Mouse (Mus musculus): ENCODE data around the gene Asic5. TPM values are rescaled to one million over a fixed set of nuclear protein-coding genes. Genes with fewer than 3 reads are reported as not detected.

The Asic5 gene
- polyA plus RNA-seq (2016; fragmentation: Nextera tagmentation; extraction: Ambion mirVana), result not detected in 2 replicates

DNA sequence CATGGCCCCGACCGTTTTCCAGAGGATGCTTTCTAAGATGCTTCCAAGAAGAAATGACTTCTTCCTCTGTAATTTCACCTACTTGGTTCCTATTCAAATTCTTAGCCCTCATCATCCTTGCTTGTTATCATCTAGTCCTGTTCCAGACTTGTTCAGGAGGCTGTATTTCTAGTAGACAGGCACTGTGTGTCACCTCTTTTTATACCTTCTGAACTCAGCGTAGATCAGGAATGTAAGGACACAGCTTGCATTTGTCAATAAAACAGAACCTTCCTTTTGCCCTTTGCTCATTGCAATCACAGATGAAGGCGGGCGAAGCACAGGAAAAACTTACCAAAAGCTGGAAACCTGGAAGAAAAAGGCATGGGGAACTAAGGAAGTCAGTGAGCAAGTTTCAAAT, at the start of gene Asic5:
Gene Asic5 (plus strand): TSS at position 301 of the 400 bp plus-strand sequence.
- no peak within 1 kb of the TSS for H3K4me3 ChIP-seq
- no peak within 1 kb of the TSS for H3K9ac ChIP-seq
- ATAC-seq (ENCODE audit: low FRiP score), result no peak
- H3K9me3 ChIP-seq (replicated peaks), result no peaks in the 10 kb centered on the region
- WGBS, result 88% methylated on average over 5 of the region's 5 CpGs
- H3K4me2 ChIP-seq (replicated peaks), result no peak within 1 kb of the TSS
- H3K4me1 ChIP-seq, result no peaks in the 10 kb centered on the region
- H3K36me3 ChIP-seq, result no peaks in the 10 kb centered on the region
- no peak within 1 kb of the TSS for H3K27ac ChIP-seq
- no peaks in the 10 kb centered on the region for H3K27me3 ChIP-seq

DNA sequence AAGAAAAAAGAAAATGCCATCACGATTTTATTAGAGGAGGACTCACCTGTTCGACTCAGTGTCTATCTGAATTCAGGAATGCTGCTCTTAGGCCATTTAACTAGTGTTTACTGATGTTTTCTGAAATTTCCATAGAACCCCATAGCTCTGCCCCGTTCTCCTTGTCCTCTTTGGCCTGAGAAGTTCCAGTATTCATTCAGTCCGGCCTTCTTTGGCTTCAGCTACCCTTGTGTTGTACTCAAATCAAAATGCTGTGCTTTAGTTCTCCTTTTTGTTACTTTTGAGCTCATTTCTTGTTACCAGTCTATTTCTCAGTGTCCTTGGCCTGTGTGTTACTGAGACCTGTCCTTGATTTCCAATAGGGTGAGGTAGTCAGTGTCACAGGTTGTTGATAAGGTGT, 48.7 kb upstream of the Asic5 start:
- H3K27ac ChIP-seq, result no peak overlapping the region
- WGBS, result 87% methylated on average over 4 of the region's 4 CpGs
- peaks cover 5% of the 10 kb centered on the region; the same call in 1 of the 2 replicates for H3K4me1 ChIP-seq
- H3K9me3 ChIP-seq (replicated peaks), result no peaks in the 10 kb centered on the region
- H3K36me3 ChIP-seq, result no peaks in the 10 kb centered on the region
- no peak overlapping the region for H3K4me3 ChIP-seq
- no peak overlapping the region for H3K9ac ChIP-seq
- H3K27me3 ChIP-seq, result no peaks in the 10 kb centered on the region
- H3K4me2 ChIP-seq (replicated peaks), result no peak overlapping the region
- no peak for ATAC-seq (ENCODE audit: low FRiP score)

DNA sequence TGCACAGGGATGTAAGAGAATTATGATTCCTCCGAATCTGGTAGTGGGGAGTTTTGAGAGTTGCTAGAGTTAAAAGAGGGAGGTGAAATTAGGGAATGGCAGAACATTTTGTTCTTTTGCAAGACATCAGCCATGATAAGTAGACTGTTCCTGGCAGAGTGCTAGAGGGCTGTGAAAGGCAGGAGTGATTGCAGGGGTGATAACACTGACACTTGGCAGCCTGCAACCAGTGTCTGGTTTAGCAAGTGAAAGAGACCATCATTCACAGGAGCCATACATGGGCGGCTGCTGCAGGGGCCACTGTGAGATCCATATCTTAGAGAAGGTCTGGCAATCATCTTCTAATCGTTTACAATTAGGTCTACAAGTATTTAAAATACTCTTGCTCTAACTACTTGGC, 43.2 kb upstream of the Asic5 start:
- no peaks in the 10 kb centered on the region for H3K27me3 ChIP-seq
- H3K9ac ChIP-seq, result no peak overlapping the region
- no peak overlapping the region for H3K4me2 ChIP-seq (replicated peaks)
- no peak overlapping the region for H3K4me3 ChIP-seq
- no peak for ATAC-seq (ENCODE audit: low FRiP score)
- no peaks in the 10 kb centered on the region for H3K4me1 ChIP-seq
- no peaks in the 10 kb centered on the region for H3K36me3 ChIP-seq
- H3K9me3 ChIP-seq (replicated peaks), result no peaks in the 10 kb centered on the region
- WGBS, result 91% methylated on average over 3 of the region's 3 CpGs
- no peak overlapping the region for H3K27ac ChIP-seq

DNA sequence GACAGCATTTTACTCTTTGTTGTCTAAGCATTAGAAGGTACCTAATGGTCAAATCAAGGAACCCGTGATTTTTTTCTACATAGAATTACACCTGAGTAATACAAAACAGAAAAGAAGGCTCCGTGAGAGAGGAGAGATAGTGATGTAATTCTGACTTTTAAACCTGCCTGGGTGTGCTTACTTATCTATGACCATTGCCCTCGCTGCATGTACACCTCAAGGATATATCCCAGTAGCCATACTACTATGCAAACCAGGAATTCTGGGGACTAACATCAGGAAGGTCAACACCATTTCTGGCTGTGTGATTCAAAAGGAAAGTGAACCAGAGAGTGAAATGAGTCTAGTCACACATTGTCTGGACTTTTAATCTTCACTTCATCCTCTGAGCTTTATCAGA, 39.7 kb upstream of the Asic5 start:
- Histone ChIP-seq H3K4me2 (replicated peaks) (no peak overlapping the region), H3K27me3 (no peaks in the 10 kb centered on the region), H3K27ac (no peak overlapping the region), H3K36me3 (no peaks in the 10 kb centered on the region), H3K4me3 (no peak overlapping the region), H3K4me1 (no peaks in the 10 kb centered on the region), H3K9me3 (replicated peaks) (no peaks in the 10 kb centered on the region), H3K9ac (no peak overlapping the region)
- no peak for ATAC-seq (ENCODE audit: low FRiP score)
- WGBS, result 85% methylated on average over 3 of the region's 3 CpGs

- no peak overlapping the region for H3K4me2 ChIP-seq (replicated peaks)
- 87% methylated on average over 3 of the region's 3 CpGs for WGBS
These were observed 39.0 kb upstream of the Asic5 start for GRCm38 (mm10) chr3:81943097-81943496.

DNA sequence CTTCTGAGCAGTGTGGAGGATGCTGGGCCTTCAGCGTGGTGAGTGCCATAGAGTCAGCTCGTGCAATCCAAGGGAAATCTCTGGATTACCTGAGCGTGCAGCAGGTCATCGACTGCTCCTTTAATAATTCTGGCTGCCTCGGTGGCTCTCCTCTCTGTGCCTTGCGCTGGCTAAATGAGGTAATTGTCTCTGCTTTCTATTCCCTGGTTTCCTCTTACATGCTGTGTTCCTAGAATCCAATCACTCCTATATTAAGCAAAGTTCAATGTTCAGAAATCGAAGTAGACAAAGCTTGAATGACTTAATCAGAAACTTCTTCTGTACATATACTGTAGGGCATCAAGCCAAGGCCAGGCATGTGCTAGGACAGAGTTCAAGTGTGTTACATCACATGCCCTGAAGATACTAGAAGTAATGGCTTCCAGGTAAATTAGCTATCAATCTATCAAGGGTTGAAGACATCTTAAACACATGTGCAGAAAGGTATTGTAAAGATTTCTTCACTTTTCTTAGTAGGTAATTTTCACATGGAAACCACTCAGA, 37.2 kb upstream of the Asic5 start:
- H3K27ac ChIP-seq, result no peak overlapping the region
- H3K4me1 ChIP-seq, result no peaks in the 10 kb centered on the region
- WGBS, result 93% methylated on average over 7 of the region's 7 CpGs
- no peak for ATAC-seq (ENCODE audit: low FRiP score)
- no peak overlapping the region for H3K9ac ChIP-seq
- H3K9me3 ChIP-seq (replicated peaks), result no peaks in the 10 kb centered on the region
- H3K36me3 ChIP-seq, result no peaks in the 10 kb centered on the region
- H3K4me2 ChIP-seq (replicated peaks), result no peak overlapping the region
- no peak overlapping the region for H3K4me3 ChIP-seq
- no peaks in the 10 kb centered on the region for H3K27me3 ChIP-seq

More at GRCm38 (mm10) chr3:81943097-81943496, 39.0 kb upstream of the Asic5 start:
- H3K36me3 ChIP-seq, result no peaks in the 10 kb centered on the region
- no peak overlapping the region for H3K27ac ChIP-seq
- H3K4me1 ChIP-seq, result no peaks in the 10 kb centered on the region
- H3K27me3 ChIP-seq, result no peaks in the 10 kb centered on the region
- H3K9ac ChIP-seq, result no peak overlapping the region
- H3K9me3 ChIP-seq (replicated peaks), result no peaks in the 10 kb centered on the region
- no peak for ATAC-seq (ENCODE audit: low FRiP score)
- no peak overlapping the region for H3K4me3 ChIP-seq

GRCm38 (mm10) chr3:81949048-81949447, 33.0 kb upstream of the Asic5 start:
- Histone ChIP-seq H3K9ac (no peak overlapping the region), H3K27me3 (no peaks in the 10 kb centered on the region), H3K9me3 (replicated peaks) (no peaks in the 10 kb centered on the region), H3K27ac (no peak overlapping the region), H3K4me3 (no peak overlapping the region), H3K36me3 (no peaks in the 10 kb centered on the region), H3K4me1 (no peaks in the 10 kb centered on the region), H3K4me2 (replicated peaks) (no peak overlapping the region)
- no peak for ATAC-seq (ENCODE audit: low FRiP score)
- WGBS, result 86% methylated on average over 1 of the region's 1 CpGs

GRCm38 (mm10) chr3:81951785-81952184, 30.3 kb upstream of the Asic5 start:
- Histone ChIP-seq H3K4me2 (replicated peaks) (no peak overlapping the region), H3K36me3 (no peaks in the 10 kb centered on the region), H3K27me3 (no peaks in the 10 kb centered on the region), H3K9ac (no peak overlapping the region), H3K4me3 (no peak overlapping the region), H3K9me3 (replicated peaks) (no peaks in the 10 kb centered on the region), H3K4me1 (no peaks in the 10 kb centered on the region), H3K27ac (no peak overlapping the region)
- ATAC-seq (ENCODE audit: low FRiP score), result no peak
- WGBS, result 83% methylated on average over 2 of the region's 2 CpGs

DNA sequence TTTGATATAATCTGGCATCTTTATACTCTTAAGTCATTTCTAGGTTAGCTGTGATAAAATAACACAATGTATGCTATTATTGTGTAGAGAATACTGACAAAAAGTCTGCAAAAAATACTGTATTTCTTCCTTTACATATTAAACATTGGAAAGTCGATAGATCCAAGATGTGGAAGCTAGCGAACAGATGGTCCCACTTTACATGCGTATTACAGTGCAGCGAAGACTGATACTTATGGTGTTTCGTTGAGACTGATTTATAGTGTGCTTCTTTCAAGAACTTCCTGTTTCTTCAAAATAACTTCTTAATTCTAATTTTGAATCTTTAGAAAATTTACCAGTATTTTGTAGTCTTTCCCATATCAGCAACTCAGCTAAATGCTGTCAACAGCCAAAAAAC, 24.6 kb upstream of the Asic5 start:
- no peaks in the 10 kb centered on the region for H3K4me1 ChIP-seq
- 90% methylated on average over 5 of the region's 5 CpGs for WGBS
- ATAC-seq (ENCODE audit: low FRiP score), result no peak
- H3K4me3 ChIP-seq, result no peak overlapping the region
- no peak overlapping the region for H3K9ac ChIP-seq
- no peak overlapping the region for H3K27ac ChIP-seq
- no peaks in the 10 kb centered on the region for H3K27me3 ChIP-seq
- H3K36me3 ChIP-seq, result no peaks in the 10 kb centered on the region
- no peaks in the 10 kb centered on the region for H3K9me3 ChIP-seq (replicated peaks)
- H3K4me2 ChIP-seq (replicated peaks), result no peak overlapping the region

DNA sequence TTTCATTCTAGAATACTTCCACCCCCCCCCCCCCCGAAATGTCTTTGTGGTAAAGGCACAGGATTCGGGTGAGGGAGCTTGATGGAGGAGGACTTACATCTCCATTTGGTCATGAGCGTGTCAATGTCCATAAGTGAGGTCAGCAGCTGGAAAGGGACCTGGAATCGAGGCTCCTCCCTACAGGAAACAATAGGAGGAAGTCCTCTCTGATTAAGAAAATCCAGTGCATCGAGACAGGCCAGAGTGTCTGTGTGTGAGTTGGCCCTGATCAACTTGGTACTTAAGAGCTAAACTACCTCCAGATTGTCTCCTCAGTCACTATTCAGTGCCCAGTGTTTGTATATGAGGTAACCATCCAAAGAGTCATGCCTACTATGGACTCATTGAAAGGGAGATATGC, 20.8 kb upstream of the Asic5 start:
- ATAC-seq (ENCODE audit: low FRiP score), result no peak
- 88% methylated on average over 5 of the region's 5 CpGs for WGBS
- Histone ChIP-seq H3K4me2 (replicated peaks) (no peak overlapping the region), H3K9me3 (replicated peaks) (no peaks in the 10 kb centered on the region), H3K9ac (no peak overlapping the region), H3K4me3 (no peak overlapping the region), H3K27ac (no peak overlapping the region), H3K4me1 (no peaks in the 10 kb centered on the region), H3K36me3 (no peaks in the 10 kb centered on the region), H3K27me3 (no peaks in the 10 kb centered on the region)

DNA sequence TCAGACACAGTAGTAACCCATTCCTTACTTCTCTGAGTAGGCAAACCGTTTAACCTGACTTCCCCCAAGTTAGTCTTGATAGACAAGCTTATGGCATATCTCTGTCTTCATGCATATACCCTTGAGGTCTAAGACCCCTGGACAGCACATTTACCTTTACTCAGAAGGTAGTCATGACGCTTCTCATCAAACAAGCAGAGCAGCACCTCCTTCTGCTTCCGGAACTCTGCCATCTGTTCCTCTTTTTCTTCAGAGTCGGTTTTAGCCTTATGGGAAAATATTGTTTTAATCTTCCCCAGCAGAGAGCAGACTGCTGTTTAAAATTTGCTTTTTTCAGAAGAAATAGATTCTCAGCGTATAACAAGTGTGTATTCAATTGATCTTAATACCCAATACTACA, 18.3 kb upstream of the Asic5 start:
- Histone ChIP-seq H3K9ac (no peak overlapping the region), H3K4me3 (no peak overlapping the region), H3K4me1 (no peaks in the 10 kb centered on the region), H3K9me3 (replicated peaks) (no peaks in the 10 kb centered on the region), H3K27me3 (no peaks in the 10 kb centered on the region), H3K27ac (no peak overlapping the region), H3K4me2 (replicated peaks) (no peak overlapping the region), H3K36me3 (no peaks in the 10 kb centered on the region)
- 69% methylated on average over 5 of the region's 5 CpGs for WGBS
- ATAC-seq (ENCODE audit: low FRiP score), result no peak

DNA sequence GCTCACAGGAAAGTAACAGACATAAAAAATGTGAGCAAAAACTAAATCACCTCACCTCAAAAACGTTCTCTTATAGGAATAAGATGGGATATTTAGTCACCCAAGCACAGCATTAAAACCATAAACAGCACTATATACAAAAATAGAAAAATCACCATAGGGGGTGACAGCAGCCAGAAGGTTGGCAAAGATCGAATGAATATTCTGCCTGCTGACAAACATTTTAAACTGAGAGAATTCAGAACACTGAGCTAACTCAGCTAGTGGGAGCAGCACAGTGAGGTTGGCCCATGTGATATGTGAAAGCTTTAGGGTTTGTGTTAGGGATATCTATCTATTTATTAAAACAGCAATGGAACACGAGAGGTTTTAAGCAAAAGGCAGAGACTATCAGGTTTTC, 17.5 kb upstream of the Asic5 start:
- Histone ChIP-seq H3K4me1 (no peaks in the 10 kb centered on the region), H3K4me2 (replicated peaks) (no peak overlapping the region), H3K9me3 (replicated peaks) (no peaks in the 10 kb centered on the region), H3K36me3 (no peaks in the 10 kb centered on the region), H3K27me3 (no peaks in the 10 kb centered on the region), H3K4me3 (no peak overlapping the region), H3K9ac (no peak overlapping the region), H3K27ac (no peak overlapping the region)
- WGBS, result 74% methylated on average over 3 of the region's 3 CpGs
- no peak for ATAC-seq (ENCODE audit: low FRiP score)

GRCm38 (mm10) chr3:81975607-81976006, 6.5 kb upstream of the Asic5 start:
- Histone ChIP-seq H3K9ac (no peak overlapping the region), H3K27ac (no peak overlapping the region), H3K27me3 (no peaks in the 10 kb centered on the region), H3K9me3 (replicated peaks) (no peaks in the 10 kb centered on the region), H3K4me1 (no peaks in the 10 kb centered on the region), H3K4me3 (no peak overlapping the region), H3K4me2 (replicated peaks) (no peak overlapping the region), H3K36me3 (no peaks in the 10 kb centered on the region)
- 81% methylated on average over 4 of the region's 4 CpGs for WGBS
- ATAC-seq (ENCODE audit: low FRiP score), result no peak
